Mouse (Mus musculus): ENCODE measurements at regions not wholly inside any gene's neighbourhood (a gene's known extent, or its start where the extent isn't known, plus 50 kb on each side); places are given as distances from the start of the nearest gene placed in this dataset.

- DNase-seq = no peak
Observed at GRCm38 (mm10) chr8:82471825-82472224, 68.8 kb upstream of the Il15 start.

- no peak for DNase-seq
Observed at GRCm38 (mm10) chr8:82469824-82470223, 66.8 kb upstream of the Il15 start.

GRCm38 (mm10) chr8:82462841-82463240 is 59.8 kb upstream of the Il15 start:
- peak in 1 of 2 experiments; percentile 36 for DNase-seq

- DNase-seq = no peak
Observed at GRCm38 (mm10) chr8:82459007-82459406, 56.0 kb upstream of the Il15 start.

GRCm38 (mm10) chr8:82454056-82454455 is 51.0 kb upstream of the Il15 start:
- peak; percentile 33 to 42 for DNase-seq
